Mouse (Mus musculus) left cerebral cortex, adult 18-20 months (tissue): ENCODE measurements around the gene Rom1. TPM values are rescaled to one million over a fixed set of nuclear protein-coding genes. Genes with fewer than 3 reads are reported as not detected.

Experiments used
- DNase-seq, 2 experiments: peaks; one replicate each; pipeline ENCODE4 v3.0.0; 2021 to 2022; ENCODE audit warnings: low spot score in 2 of 2, mixed read lengths in 1 of 2
- total RNA-seq, 2 experiments: library from RNA; stranded (reverse); gene quantifications; 2 replicates each; pipeline ENCODE4 v1.2.3; 2021

Gene Rom1
- total RNA-seq, 2 experiments from 2014 or later, result 6.4 to 7.6 TPM

- no peak for DNase-seq
These were observed 13.9 kb upstream of the Rom1 start for GRCm38 (mm10) chr19:8943047-8943446.

DNA sequence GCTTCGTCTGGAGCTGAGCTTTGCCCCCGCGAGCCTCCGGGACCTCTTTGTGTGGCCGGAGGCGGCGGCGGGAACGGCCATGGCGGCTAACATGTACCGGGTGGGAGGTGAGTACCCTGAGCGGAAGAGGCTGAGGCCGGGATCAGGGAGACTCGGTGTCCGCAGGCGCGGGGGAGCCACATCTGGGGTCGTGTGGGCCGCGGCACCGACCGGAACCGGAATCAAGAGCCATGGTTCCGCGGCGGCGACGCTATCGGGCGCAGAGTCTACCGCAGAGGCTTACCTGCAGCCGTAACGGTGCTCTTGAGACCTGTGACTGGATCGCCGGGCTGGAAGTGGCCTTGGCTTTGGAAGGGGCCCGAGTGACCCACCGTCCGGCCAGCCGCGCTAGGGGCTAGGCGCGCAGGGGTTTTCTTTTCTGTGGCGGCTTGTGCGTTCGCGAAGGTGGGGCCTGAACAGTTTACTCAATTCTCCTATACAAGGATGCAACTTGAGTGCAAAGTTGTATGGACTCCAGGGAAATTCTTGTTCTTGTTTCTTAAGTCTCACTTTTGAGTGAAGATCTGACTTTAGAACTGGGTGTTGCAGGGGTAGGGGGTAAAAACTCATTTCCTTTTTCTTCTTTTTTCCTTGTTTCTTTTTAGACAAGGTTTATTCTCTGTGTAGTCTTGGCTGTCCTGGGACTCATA lies 13.3 kb upstream of the Rom1 start:
- peak; percentile 48 to 54 for DNase-seq

DNA sequence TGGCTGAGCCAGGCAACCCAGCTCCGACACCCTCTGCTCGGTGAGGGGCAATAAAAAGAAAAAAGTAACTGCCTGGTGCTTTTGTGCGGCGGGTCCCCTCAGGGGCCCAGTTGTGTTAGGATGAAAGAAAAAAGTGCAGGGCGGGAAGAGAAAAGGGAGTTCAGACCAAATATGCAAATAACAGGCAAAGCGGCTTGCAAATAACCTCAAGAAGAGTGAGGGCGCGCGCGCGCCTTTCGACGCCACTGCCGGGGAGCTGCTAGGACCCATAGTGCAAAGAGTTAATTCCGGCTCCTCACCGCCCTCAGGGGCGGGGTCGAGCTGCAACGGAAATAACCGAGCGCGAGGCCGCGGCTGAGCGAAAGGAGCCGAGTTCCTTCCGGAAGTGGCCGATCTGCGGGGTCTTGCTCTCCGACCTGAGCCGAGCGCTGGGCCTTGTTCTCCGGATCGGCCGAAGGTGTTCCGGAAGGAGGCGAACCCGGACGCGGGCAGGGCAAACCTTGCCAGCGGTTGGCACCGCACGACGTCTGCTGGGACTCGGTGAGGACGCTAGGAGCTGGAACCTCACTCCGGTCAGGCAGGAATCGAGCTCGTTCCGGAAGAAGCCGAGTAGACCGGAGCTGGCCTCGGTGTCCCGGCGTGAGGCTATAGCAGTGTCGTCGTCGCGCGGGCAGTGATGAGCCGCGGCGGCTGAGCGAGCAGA lies 12.5 kb upstream of the Rom1 start, which contains the start of gene Mta2:
Gene Mta2, plus strand, starts transcription at position 361 of the 703 bp plus-strand sequence.
- peak; percentile 93 to 97 for DNase-seq

DNA sequence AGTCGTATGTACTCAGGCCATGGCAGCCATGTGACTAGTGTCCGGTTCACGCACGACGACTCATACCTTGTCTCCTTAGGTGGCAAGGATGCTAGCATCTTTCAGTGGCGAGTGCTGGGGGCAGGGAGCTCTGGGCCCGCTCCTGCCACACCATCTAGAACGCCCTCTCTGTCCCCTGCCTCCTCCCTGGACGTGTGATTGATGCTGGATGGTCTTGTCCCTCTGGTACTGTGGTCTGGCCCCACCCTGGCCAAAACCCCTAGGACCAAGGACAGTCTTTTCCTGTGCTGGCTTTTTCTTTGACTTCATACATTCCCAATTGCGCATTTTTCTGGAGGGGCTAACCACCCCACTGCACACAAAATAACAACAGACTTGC lies 12.0 kb upstream of the Rom1 start:
- DNase-seq, result no peak

DNA sequence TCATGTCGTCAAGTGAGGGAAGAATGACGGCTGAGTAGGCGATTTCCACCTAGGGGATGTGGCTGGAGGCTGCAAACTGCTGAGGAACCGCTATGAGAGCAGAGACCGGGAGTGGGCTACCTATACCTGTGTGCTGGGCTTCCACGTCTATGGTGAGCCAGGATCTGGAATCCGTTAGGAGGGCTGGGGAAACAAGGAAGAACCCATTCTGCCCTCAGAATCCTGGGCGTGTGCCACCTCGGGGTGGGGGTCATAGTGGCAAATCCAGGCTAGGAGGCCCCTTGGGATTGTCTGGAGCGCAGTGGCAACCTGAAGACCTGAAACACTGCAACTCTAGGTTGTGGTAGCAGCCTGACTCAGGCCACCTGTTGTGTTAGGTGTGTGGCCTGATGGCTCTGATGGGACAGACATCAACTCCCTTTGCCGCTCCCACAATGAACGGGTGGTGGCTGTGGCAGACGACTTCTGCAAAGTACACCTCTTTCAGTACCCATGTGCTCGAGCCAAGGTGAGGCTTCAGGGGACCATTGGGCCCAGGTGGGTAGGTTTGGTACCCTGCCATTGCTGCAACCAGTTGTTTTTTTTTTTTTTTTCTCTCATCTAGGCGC lies 11.5 kb upstream of the Rom1 start:
- no peak for DNase-seq

DNA sequence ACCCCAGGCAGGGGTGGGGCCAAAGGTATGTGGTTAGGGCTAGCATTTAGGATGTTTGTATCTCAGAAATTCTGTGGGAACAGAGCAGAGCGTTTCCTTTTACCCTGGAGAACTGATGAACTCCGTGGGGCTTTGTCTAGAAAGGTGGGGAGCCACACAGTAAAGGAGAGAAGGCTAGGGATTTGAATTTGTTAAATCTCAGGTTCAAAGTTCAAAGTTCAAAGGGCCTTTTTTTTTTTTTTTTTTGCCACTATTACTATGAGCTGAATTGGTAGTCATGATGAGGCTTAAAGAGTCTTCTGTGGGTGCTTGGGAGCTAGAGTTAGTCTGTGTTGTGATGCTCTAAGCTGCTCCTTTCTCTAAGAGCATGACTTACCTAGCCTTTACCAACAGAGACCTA lies 7.6 kb upstream of the Rom1 start:
- no peak for DNase-seq

GRCm38 (mm10) chr19:8930771-8931170 lies 1.6 kb upstream of the Rom1 start:
- DNase-seq, result no peak

DNA sequence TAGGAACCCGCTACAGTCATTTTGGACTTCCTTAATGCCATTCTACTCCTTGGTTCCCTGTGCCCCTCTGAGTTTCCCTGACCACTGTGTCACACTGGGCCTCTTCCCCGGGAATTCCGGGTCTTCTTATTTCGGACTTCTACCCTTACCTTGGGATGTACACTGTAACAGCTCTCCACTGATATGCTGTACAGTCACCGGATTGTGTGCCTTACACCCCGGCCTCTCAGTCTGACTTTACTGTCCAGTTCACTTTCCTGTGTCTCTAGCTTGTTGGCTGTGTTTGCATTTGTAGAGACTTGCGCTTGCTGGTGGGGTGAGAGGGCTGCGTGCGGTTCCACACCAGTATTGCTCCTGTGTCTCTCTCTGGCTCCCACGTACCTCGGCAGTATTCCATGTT lies 961 bp upstream of the Rom1 start:
- no peak for DNase-seq

GRCm38 (mm10) chr19:8928689-8929223 lies 400 bp downstream of the Rom1 start:
- no peak for DNase-seq

DNA sequence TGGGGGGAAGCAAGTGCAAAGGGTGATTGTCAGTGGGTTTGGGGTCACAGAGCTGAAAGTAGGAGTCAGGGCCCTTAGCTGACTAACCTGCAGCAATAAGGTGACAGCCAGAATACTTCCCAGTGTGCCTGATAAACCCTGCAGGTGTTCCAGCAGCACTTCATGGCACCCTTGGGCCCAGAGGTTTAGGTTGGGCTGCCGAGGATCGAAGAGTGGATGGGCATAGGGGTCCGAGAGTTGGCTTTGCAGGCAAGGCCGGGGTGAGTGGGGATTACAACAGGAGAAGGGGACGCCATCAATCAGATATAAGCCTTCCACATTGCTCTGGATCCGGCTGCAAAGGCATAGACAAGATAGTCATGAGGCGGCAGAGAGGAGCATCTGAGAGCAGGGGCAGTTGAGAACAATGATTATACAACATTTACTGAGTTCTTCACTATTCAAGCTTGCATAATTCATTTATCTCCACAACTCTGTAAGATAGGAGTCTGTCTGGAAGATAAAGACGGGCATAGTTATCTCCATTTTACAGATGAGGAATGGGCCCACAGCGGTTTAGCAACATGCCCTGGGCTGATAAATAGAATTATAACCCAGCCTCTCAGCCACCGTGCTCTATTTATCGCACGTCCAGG lies 1.1 kb downstream of the Rom1 start:
- no peak for DNase-seq

GRCm38 (mm10) chr19:8926766-8927165 lies 2.4 kb downstream of the Rom1 start:
- no peak for DNase-seq

DNA sequence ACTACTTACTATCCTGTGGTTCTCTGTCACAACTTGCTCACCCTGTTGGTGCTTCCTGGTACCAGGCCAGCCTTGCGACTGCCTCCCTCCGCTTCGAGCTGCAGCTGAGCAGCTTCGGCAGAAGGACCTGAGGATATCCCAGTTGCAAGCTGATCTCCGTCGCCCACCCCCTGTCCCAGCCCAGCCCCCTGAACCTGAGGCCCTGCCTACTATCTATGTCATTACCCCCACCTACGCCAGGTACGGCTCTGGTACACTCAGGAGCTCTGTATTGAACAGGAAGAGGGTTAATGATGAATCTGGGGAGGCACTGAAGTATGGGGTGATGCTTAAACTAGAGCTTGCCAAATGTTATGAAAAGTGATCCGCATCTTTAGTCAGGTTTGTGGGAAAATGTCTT lies 7.4 kb downstream of the Rom1 start:
- DNase-seq, result no peak

DNA sequence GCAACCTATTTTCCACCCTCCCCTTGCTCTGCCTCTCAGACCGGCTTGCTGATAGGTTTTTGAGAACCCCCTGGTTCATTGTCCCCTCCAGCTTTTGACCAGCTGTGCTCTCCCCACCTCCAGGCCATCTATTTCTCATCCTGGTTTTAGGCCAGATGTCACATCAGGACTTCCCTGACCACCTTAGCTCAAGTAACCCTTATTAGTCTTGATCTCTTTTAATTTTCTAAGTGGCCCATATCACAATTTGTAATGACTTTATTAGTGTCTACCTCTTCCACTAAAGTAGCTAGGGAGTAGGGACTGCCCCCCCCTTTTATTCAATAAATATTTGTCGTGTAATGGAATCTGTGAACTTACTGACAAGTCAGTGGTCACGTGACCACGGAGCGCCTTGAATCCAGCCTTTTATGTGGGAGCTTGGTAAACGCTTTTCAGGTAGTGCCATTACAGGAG lies 8.3 kb downstream of the Rom1 start:
- DNase-seq, result no peak

GRCm38 (mm10) chr19:8920073-8920736 lies 9.0 kb downstream of the Rom1 start, which contains the start of gene B3gat3:
Gene B3gat3, plus strand, starts transcription at chr19:8920374.
- peak; percentile 95 to 96 for DNase-seq

- DNase-seq, result no peak
These were observed 9.5 kb downstream of the Rom1 start for GRCm38 (mm10) chr19:8919684-8920072.

GRCm38 (mm10) chr19:8919000-8919399 lies 10.2 kb downstream of the Rom1 start:
- DNase-seq, result no peak

- peak in 1 of 2 experiments; percentile 54 for DNase-seq
These were observed 14.9 kb downstream of the Rom1 start for GRCm38 (mm10) chr19:8914212-8914611.

DNA sequence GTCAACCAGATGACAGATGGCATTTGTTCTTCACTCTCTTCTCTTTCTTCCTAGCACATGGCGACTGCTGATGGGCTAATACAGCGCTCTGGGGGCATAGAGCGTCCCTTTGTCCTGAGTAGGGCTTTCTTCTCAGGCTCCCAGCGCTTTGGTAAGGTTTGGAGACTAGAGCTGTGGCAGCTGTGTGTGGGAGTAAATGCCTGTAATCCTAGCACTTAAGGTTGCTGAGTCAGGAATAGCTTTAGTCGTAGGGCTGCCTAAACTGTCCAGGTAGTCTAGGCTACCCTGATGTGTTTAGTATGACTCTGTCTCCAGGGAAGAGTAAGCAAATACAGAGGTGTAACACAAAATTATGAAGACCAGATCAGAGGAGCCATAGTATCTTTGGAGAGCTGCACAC lies 17.3 kb downstream of the Rom1 start:
- peak in 1 of 2 experiments; percentile 53 for DNase-seq

DNA sequence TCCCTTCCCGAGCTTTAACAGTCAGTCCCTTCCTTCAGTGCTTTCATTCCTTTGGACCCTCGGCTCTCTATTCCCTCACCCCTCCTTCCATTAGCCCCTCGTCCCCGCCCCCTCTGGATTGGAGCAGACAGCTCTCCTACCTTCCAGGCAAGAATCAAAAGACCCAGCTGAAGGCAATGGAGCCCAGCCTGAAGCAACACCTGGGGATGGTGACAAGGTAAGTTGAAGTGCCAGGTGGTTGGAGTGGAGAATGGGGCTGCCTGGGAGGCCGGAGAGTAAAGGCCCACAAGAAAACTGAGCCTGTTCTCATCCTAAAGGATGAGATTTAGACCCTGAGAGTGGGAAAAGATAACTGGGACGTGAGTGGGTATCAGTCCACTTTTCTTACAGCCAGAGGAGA lies 20.6 kb downstream of the Rom1 start:
- DNase-seq, result no peak

DNA sequence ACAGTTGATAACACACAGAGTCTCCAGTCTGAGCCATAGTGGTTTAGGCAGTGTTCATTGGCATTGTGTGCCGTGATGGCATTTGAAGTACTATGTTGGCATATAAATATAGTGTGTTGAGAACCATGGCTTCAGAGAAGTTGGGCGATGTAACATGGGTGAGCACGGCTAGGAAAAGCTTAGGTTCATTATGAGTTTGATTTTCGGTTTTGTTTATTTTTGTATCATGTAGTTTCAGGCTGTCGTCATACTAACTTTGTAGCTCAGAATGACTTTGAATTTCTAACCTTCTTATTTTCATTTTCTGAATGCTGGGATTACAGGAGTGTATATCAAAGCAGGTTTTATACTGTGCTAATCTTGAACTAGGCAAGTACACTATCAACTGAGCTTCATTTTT lies 25.7 kb downstream of the Rom1 start:
- no peak for DNase-seq

DNA sequence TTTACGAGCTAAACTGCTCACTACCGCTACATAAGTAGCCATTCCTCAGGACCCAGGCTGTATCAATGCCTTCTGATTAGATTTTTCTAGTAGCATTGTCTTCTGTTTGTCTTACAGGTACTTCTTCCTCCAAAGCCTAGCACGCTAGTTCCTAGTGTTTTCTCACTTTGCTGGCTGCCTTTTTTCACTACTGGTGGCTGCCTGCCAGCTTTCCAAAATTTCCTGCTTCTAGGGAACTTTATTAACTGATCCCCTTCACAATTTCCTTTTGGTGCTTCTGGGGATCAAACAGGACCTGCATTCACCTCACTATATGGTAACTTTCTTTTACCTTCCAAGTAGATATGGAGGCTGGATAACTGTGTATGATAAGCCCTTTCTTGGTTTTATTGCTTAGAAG lies 30.1 kb downstream of the Rom1 start:
- DNase-seq, result no peak
